Mouse (Mus musculus) kidney, embryonic 15.5 days (tissue): ENCODE results near the gene Sebox. TPM values are rescaled to one million over a fixed set of nuclear protein-coding genes. Genes with fewer than 3 reads are reported as not detected.
"Not testable (repeated sequence)": the region's sequence is repeated elsewhere in the genome, so short reads cannot be mapped to it uniquely, and the experiment has no call there.

Source experiments
- ATAC-seq: fragments of 200-750 bp; cut with Nextera tagmentation; replicated peaks from 2 replicates; pipeline ENCODE4 v1.8.0; 2017; ENCODE audit warnings: moderate TSS enrichment; ENCODE audit not compliant: low FRiP score
- H3K27ac ChIP-seq: fragments of 300-500 bp; sonication (generic); 2 replicates; pipeline ENCODE4 v1.5.1; 2015; ENCODE audit warnings: mild to moderate bottlenecking, inconsistent platforms
- H3K27me3 ChIP-seq: fragments of 300-500 bp; sonication (generic); 2 replicates; pipeline ENCODE4 v1.6.1; 2015; ENCODE audit warnings: inconsistent platforms
- H3K36me3 ChIP-seq: fragments of 300-500 bp; sonication (generic); 2 replicates; pipeline ENCODE4 v1.6.1; 2015; ENCODE audit warnings: inconsistent platforms
- H3K4me1 ChIP-seq: fragments of 300-500 bp; sonication (generic); 2 replicates; pipeline ENCODE4 v1.6.1; 2015; ENCODE audit warnings: inconsistent platforms
- H3K4me2 ChIP-seq: fragments of 300-500 bp; sonication (generic); 2 replicates; pipeline ENCODE4 v1.6.1; 2015; ENCODE audit warnings: moderate library complexity, mild to moderate bottlenecking, inconsistent platforms
- H3K4me3 ChIP-seq: fragments of 300-500 bp; sonication (generic); replicated peaks from 2 replicates; pipeline ENCODE4 v1.5.1; 2015; ENCODE audit warnings: mild to moderate bottlenecking, inconsistent platforms
- H3K9ac ChIP-seq: fragments of 300-500 bp; sonication (generic); 2 replicates; pipeline ENCODE4 v1.6.1; 2015; ENCODE audit warnings: mild to moderate bottlenecking, inconsistent platforms
- H3K9me3 ChIP-seq: fragments of 300-500 bp; sonication (generic); replicated peaks from 2 replicates; pipeline ENCODE4 v1.6.1; 2016; ENCODE audit warnings: inconsistent platforms
- WGBS: fragments of 180-500 bp; shearing (Covaris S2); methylation state at CpG from one replicate; pipeline ENCODE4 v1.1.7; 2015; ENCODE audit warnings: mixed read lengths; 5-methylcytosine and 5-hydroxymethylcytosine counted together
- polyA plus RNA-seq: library from polyadenylated mRNA; unstranded; fragments of >200 nt; fragmentation: Nextera tagmentation; extraction: Ambion mirVana; gene quantifications from 2 replicates; pipeline ENCODE4 v1.2.1, GENCODE M21; 2015

The Sebox gene
- polyA plus RNA-seq, 1 experiment from 2014 or later, result not detected

GRCm38 (mm10) chr11:78523241-78523955 lies 20.2 kb downstream of the Sebox start:
- Histone ChIP-seq H3K9me3 (no peaks in the 10 kb centered on the region), H3K27ac (no peak overlapping the region), H3K9ac (no peak overlapping the region), H3K4me1 (peaks cover 9% of the 10 kb centered on the region), H3K4me2 (no peak overlapping the region), H3K36me3 (peaks cover 100% of the 10 kb centered on the region), H3K27me3 (no peaks in the 10 kb centered on the region), H3K4me3 (no peak overlapping the region)
- 85% methylated on average over 9 of the region's 9 CpGs for WGBS
- ATAC-seq, result no peak

DNA sequence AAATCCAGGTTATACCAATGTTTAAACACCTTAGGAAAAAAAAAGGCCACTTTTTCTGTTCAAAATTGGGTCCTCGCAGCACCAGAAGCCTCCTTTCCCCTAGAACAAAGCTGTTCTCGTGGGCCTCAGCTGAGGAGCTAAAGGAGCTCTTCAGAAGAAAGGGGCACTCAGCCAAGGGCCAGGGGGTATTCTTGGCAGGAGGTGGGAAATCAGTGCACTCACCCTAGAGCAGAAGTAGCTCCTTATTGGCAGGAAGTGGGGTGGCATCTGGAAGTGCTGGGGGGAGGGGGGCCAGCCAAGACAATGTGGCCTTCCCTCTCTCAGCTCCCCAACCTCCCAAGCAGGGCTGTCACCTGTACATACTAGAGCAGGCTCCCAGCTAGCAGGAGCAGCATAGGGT lies 21.6 kb downstream of the Sebox start:
- no peak overlapping the region for H3K9ac ChIP-seq
- H3K4me1 ChIP-seq, result peaks cover 21% of the 10 kb centered on the region
- peaks cover 98% of the 10 kb centered on the region for H3K36me3 ChIP-seq
- no peak for ATAC-seq
- H3K4me3 ChIP-seq, result no peak overlapping the region
- H3K4me2 ChIP-seq, result no peak overlapping the region
- WGBS, result 84% methylated on average over 2 of the region's 2 CpGs
- H3K9me3 ChIP-seq, result no peaks in the 10 kb centered on the region
- no peaks in the 10 kb centered on the region for H3K27me3 ChIP-seq
- H3K27ac ChIP-seq, result no peak overlapping the region; the same call in 1 of the 2 replicates

DNA sequence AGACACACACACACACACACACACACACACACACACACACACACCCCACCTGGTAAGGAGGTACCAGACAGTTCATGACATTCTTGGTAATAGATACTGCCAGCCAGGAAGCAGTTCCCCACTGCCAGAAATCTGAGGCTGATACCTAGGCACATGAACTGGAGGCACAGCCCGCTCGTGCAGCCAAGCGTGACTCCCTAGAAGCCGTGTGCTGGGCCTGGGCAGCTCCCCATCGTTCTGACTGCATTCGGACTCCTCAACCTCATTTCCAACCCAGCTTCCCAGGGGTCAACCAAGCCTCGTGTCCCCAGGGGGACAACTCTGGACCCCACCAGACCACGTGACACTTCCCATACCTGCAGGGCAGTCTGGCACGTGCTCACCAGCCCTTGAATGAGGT lies 25.5 kb downstream of the Sebox start:
- no peaks in the 10 kb centered on the region for H3K9me3 ChIP-seq
- peak overlapping the region; percentile 84 for H3K27ac ChIP-seq
- H3K27me3 ChIP-seq, result no peaks in the 10 kb centered on the region
- H3K4me3 ChIP-seq, result no peak overlapping the region
- peaks cover 36% of the 10 kb centered on the region for H3K4me1 ChIP-seq
- WGBS, result 38% methylated on average over 9 of the region's 9 CpGs
- peak; percentile 68 for ATAC-seq
- H3K9ac ChIP-seq, result no peak overlapping the region
- no peak overlapping the region for H3K4me2 ChIP-seq
- H3K36me3 ChIP-seq, result peaks cover 67% of the 10 kb centered on the region

DNA sequence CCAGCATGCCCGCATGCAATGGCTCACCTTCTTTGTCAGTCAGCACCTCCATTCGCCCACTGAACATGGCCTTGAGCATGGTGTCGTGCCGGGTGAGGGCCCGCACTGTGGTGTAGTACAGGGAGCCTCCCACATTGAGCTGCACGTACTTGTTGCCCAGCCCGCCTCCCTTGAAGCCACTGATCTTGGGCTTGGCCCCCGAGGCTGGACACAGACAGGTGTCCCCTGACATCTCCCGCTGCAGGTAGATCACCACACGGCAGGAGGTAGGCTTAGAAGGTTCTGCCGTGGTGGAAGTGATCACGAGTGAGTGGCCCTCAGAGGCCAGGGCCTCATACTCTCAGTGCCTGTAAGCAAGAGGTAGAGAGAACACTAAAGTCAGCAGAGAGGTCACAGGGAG lies 26.8 kb downstream of the Sebox start:
- Histone ChIP-seq H3K4me1 (peaks cover 45% of the 10 kb centered on the region), H3K4me2 (no peak overlapping the region), H3K27ac (peak overlapping the region; percentile 84), H3K36me3 (peaks cover 58% of the 10 kb centered on the region), H3K9ac (no peak overlapping the region), H3K4me3 (no peak overlapping the region), H3K27me3 (no peaks in the 10 kb centered on the region), H3K9me3 (no peaks in the 10 kb centered on the region)
- WGBS, result 79% methylated on average over 12 of the region's 12 CpGs
- no peak for ATAC-seq

DNA sequence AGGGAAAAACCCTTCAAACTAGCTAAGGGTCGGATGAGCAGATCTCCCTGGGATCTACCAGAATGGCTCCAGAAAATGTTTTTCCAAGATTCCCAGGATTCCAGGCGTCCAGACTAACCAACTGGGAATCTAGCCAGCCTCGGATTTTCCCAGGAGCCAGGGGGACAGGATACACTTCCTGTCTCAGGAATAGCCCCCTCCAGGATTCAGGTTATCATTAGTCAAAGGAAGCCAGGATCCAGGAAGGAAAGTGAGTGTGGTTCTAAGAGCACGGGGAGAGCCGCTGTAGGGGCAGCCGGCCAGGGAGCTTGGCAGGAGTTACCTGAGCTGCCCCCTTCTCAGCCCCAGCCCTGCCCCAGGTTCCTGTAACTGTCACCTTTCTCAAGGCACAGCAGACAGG lies 27.8 kb downstream of the Sebox start:
- Histone ChIP-seq H3K27ac (peak overlapping the region; percentile 84), H3K9ac (no peak overlapping the region), H3K27me3 (no peaks in the 10 kb centered on the region), H3K4me3 (no peak overlapping the region), H3K36me3 (peaks cover 48% of the 10 kb centered on the region), H3K4me1 (peaks cover 49% of the 10 kb centered on the region), H3K9me3 (no peaks in the 10 kb centered on the region), H3K4me2 (no peak overlapping the region)
- no peak for ATAC-seq
- whole genome bisulfite sequencing, result 61% methylated on average over 6 of the region's 6 CpGs

DNA sequence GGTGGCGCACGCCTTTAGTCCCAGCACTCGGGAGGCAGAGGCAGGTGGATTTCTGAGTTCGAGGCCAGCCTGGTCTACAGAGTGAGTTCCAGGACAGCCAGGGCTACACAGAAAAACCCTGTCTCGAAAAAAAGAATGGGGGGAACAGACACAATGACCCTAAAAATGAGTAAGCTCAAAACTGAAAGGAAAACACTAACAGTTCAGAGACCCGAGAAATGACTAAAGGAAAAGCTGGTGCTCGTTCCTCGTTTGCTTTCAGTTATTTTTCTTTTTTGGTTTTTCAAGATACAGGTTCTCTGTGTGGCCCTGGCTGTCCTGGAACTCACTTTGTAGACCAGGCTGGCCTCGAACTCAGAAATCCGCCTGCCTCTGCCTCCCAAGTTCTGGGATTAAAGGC lies 28.3 kb downstream of the Sebox start:
- H3K9me3 ChIP-seq, H3K27ac ChIP-seq, H3K4me3 ChIP-seq, H3K27me3 ChIP-seq, H3K9ac ChIP-seq, H3K4me2 ChIP-seq, ATAC-seq: not testable (repeated sequence)
- WGBS, result 89% methylated on average over 10 of the region's 10 CpGs
- H3K4me1 ChIP-seq, result peaks cover 49% of the 10 kb centered on the region
- peaks cover 43% of the 10 kb centered on the region for H3K36me3 ChIP-seq

DNA sequence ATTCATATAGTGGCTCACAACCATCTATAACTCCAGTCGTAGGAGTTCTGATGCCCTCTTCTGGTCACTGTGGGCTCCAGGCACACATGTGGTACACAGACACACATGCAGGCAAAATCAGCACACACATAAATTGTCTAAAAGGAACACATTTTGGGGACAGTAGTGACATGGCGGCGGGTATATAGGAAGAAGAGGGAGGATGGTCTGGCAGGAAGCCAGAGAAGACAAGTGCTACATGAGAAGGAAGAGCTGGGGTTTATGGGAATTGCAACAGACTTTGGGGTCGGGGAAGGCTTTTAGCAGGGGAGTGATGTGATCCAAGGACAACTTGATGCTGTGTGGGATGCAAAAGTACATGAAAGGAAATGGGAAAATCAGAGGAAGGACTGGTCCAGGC lies 31.3 kb downstream of the Sebox start:
- Histone ChIP-seq H3K4me2 (peak overlapping the region; percentile 76), H3K36me3 (peaks cover 28% of the 10 kb centered on the region), H3K27me3 (no peaks in the 10 kb centered on the region), H3K9ac (no peak overlapping the region), H3K4me3 (peak overlapping the region; percentile 80), H3K27ac (no peak overlapping the region; the same call in 1 of the 2 replicates), H3K4me1 (peaks cover 51% of the 10 kb centered on the region), H3K9me3 (no peaks in the 10 kb centered on the region)
- ATAC-seq, result no peak
- WGBS, result 78% methylated on average over 4 of the region's 4 CpGs

- Histone ChIP-seq H3K36me3 (peaks cover 32% of the 10 kb centered on the region), H3K9ac (peak overlapping the region; percentile 90), H3K27ac (peak overlapping the region; percentile 94), H3K9me3 (no peaks in the 10 kb centered on the region), H3K27me3 (no peaks in the 10 kb centered on the region), H3K4me2 (peak overlapping the region; percentile 76), H3K4me3 (peak overlapping the region; percentile 80), H3K4me1 (peaks cover 41% of the 10 kb centered on the region)
- under 1% methylated on average over 23 of the region's 23 CpGs for WGBS
- no peak for ATAC-seq
Observed at GRCm38 (mm10) chr11:78535376-78536079, 32.3 kb downstream of the Sebox start.

- under 1% methylated on average over 52 of the region's 52 CpGs for WGBS
- peak within 1 kb of the TSS; percentile 80 for H3K4me3 ChIP-seq
- ATAC-seq, result peak; percentile 97
- H3K4me2 ChIP-seq, result peak within 1 kb of the TSS; percentile 76
- peaks cover 34% of the 10 kb centered on the region for H3K4me1 ChIP-seq
- peak within 1 kb of the TSS; percentile 94 for H3K27ac ChIP-seq
- H3K36me3 ChIP-seq, result peaks cover 38% of the 10 kb centered on the region
- no peaks in the 10 kb centered on the region for H3K9me3 ChIP-seq
- peak within 1 kb of the TSS; percentile 90 for H3K9ac ChIP-seq
- no peaks in the 10 kb centered on the region for H3K27me3 ChIP-seq
Observed at GRCm38 (mm10) chr11:78536080-78536689, 32.9 kb downstream of the Sebox start, which contains the start of the genes Tnfaip1 and Ift20. Tnfaip1 (minus strand) TSS chr11:78536332. Ift20 (plus strand) TSS chr11:78536361.

GRCm38 (mm10) chr11:78536690-78537084 lies 33.4 kb downstream of the Sebox start:
- Histone ChIP-seq H3K36me3 (peaks cover 42% of the 10 kb centered on the region), H3K27me3 (no peaks in the 10 kb centered on the region), H3K9me3 (no peaks in the 10 kb centered on the region), H3K4me3 (peak overlapping the region; percentile 80), H3K27ac (peak overlapping the region; percentile 94), H3K9ac (peak overlapping the region; percentile 90), H3K4me2 (peak overlapping the region; percentile 76), H3K4me1 (peaks cover 33% of the 10 kb centered on the region)
- no peak for ATAC-seq
- under 1% methylated on average over 14 of the region's 14 CpGs for WGBS

DNA sequence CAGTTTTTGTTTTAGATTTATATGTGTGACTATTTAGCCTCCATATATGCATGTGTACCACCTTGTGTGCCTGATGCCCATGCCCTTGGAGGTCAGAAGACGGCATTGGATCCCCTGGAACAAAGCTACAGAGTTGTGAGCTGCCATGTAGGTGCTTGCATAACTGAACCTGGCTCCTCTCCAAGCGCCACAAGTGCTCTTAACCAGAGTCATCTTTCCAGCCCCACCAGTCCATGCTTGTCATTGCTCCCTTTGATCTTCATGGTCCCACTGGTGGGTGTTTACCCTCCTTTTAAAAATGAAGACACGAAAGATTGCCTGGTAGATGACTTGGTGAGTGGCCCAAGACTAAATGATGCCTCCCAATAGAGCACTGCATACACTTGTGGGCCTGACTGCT lies 37.1 kb downstream of the Sebox start:
- Histone ChIP-seq H3K9ac (no peak overlapping the region), H3K9me3 (no peaks in the 10 kb centered on the region), H3K4me3 (no peak overlapping the region), H3K27ac (no peak overlapping the region), H3K4me2 (no peak overlapping the region), H3K27me3 (no peaks in the 10 kb centered on the region), H3K4me1 (peaks cover 20% of the 10 kb centered on the region), H3K36me3 (peaks cover 66% of the 10 kb centered on the region)
- no peak for ATAC-seq
- WGBS, result 81% methylated on average over 3 of the region's 3 CpGs
